Mouse (Mus musculus) ovary, adult 10 weeks (tissue): ENCODE results near the gene S1pr1. TPM values are rescaled to one million over a fixed set of nuclear protein-coding genes. Genes with fewer than 3 reads are reported as not detected.

Source experiments
- polyA plus RNA-seq: library from polyadenylated mRNA; stranded (reverse); fragments of 350-450 nt; fragmentation: Illumina TruSeq; extraction: RNeasy Lipid Tissue Mini Kit (QIAGEN cat#74804); gene quantifications from one replicate; pipeline ENCODE4 v1.2.3, GENCODE M21; 2014

S1pr1 gene
- 41.5 TPM for polyA plus RNA-seq

GRCm38 (mm10) chr3:115714671-115715651, at the start of gene S1pr1:
Gene S1pr1, minus strand, starts transcription at chr3:115715072.

Other genes with a start within 250 kb of the S1pr1 start
- 12.9 TPM for gene Dph5, start 172.8 kb upstream of the S1pr1 start, polyA plus RNA-seq